Mouse (Mus musculus): Measurements from ENCODE around the gene Sapcd1. TPM values are rescaled to one million over a fixed set of nuclear protein-coding genes. Genes with fewer than 3 reads are reported as not detected.

The Sapcd1 gene
- polyA plus RNA-seq, 1 experiment from 2014 or later = 2.1 TPM

DNA sequence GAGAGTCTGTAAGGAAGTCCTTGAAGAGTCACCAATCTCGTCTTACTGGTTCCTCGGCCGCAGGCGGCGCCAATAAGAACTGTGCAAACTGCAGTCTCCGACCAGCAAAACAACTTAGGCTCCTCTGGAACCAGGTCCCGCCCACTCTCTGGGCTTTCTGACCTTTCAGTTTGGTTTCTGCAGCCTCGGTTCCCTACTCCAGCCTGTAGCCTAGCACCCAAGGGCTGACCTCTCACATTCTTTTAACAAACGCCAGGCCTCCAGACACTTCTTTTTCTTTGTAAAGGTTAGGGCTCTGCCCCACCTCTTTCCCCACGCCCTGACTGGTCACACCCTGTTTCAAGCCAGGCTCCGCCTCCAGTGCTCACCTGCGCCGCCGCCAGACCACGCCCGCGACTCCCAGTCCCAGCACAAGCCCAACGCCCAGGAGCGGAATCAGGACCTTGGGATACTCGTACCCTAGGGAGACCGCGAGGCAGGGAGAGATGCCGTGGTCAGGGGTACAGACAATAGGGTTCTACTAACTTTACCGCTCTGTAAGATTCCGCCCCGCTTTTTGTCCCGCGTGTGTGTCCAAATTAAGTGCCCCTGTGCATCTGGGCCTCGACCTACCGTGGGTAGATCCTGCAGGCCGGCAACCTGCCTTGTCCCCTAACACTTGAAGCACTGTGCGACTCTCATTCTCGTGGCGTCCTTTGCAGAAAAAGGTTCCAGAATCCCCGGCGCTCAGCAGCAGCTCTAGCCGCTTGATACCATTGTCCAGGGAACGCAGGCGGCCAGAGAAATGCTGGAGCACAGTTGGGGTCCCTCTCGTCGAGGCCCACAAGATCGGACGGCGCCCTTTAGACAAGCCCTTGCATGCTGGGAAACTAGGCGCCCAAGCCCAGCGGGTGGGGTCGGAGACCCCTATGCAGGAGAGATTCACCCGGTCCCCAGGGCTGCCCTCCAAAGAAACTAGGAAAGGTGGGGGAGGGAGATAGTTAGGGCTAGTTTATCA, 37.4 kb upstream of the Sapcd1 start, which contains the start of gene Ly6g6c:
Ly6g6c (plus strand) TSS at position 438 of the 997 bp plus-strand sequence.
- Histone ChIP-seq H3K36me3 (ENCODE audit: control insufficient read depth, insufficient read depth, low read length) (peaks cover 9% of the 10 kb centered on the region), H3K9me3 (ENCODE audit: control insufficient read depth, low read length) (no peaks in the 10 kb centered on the region), H3K27ac (ENCODE audit: low read depth, low read length) (no peak within 1 kb of the TSS), H3K27me3 (ENCODE audit: control insufficient read depth, insufficient read depth, low read length) (0 out of 2 replicates have a peak, but pooled peaks cover 6% of the 10 kb centered on the region), H3K4me3 (ENCODE audit: low read depth, low read length) (0 out of 2 replicates have a peak within 1 kb of the TSS, but pooled peaks have one; percentile 1), H3K4me2 (ENCODE audit: low read depth, low read length) (peak within 1 kb of the TSS; percentile 40), H3K4me1 (ENCODE audit: control insufficient read depth, insufficient read depth, low read length) (peaks cover 16% of the 10 kb centered on the region), H3K9ac (replicated peaks; ENCODE audit: low read depth, low read length) (no peak within 1 kb of the TSS)
- ATAC-seq (ENCODE audit: low read depth) = peak; percentile 30; the same call in 1 of the 2 replicates
- WGBS = 2% methylated on average over 48 of the region's 48 CpGs

DNA sequence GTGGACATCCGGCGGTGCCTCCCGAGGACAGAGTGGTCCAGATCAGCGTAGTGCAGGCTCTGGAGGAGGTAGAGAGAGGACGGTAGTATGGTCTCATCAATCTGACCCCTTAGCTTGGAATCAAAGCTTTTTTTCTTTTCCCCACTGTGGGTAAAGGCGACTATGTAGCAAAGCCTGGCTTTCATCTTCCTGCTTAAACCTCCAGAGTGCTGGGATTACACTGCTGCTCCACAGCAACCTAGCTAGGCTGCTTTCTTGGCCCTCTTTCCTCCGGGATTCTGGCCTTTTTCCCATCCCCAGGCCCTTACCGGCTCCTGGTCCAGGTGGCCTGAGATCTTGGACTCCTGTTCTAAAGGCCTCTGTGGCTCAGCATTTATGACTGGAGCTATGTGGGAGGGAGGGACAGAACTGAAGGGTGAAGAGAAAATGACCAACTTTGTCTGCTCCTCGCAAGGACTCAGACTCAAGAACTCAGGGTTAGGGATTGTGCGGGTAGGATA, 36.6 kb upstream of the Sapcd1 start:
- no peaks in the 10 kb centered on the region for H3K9me3 ChIP-seq (ENCODE audit: control insufficient read depth, low read length)
- H3K27me3 ChIP-seq (ENCODE audit: control insufficient read depth, insufficient read depth, low read length) = 0 out of 2 replicates have a peak, but pooled peaks cover 6% of the 10 kb centered on the region
- WGBS = 42% methylated on average over 10 of the region's 10 CpGs
- H3K4me1 ChIP-seq (ENCODE audit: control insufficient read depth, insufficient read depth, low read length) = peaks cover 22% of the 10 kb centered on the region
- no peak for ATAC-seq (ENCODE audit: low read depth)
- no peak overlapping the region for H3K9ac ChIP-seq (replicated peaks; ENCODE audit: low read depth, low read length)
- H3K4me3 ChIP-seq (ENCODE audit: low read depth, low read length) = no peak overlapping the region
- no peak overlapping the region for H3K27ac ChIP-seq (ENCODE audit: low read depth, low read length)
- peak overlapping the region; percentile 40; the same call in 1 of the 2 replicates for H3K4me2 ChIP-seq (ENCODE audit: low read depth, low read length)
- H3K36me3 ChIP-seq (ENCODE audit: control insufficient read depth, insufficient read depth, low read length) = peaks cover 9% of the 10 kb centered on the region

DNA sequence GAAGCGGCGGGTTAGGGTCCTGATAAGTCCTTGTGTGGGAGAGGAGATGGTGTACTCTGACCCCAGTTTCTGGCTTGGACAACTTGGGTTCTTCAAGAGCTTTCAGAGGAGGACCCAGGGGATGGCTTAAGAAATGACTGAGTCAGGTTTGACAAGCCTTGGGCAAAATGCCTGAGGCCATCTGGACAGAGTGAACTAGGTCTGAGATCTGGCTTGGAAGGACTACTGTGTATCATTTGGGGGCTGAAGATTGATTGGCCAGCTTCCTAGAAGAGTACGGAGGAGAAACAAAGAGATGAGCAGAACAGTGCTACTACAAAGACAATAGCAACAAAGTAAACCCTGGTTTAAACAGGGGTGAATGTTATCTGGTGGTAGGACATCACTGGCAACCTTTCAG, 35.6 kb upstream of the Sapcd1 start:
- H3K27me3 ChIP-seq (ENCODE audit: control insufficient read depth, insufficient read depth, low read length) = 0 out of 2 replicates have a peak, but pooled peaks cover 6% of the 10 kb centered on the region
- no peak overlapping the region for H3K9ac ChIP-seq (replicated peaks; ENCODE audit: low read depth, low read length)
- H3K4me2 ChIP-seq (ENCODE audit: low read depth, low read length) = no peak overlapping the region
- no peak overlapping the region for H3K4me3 ChIP-seq (ENCODE audit: low read depth, low read length)
- 82% methylated on average over 3 of the region's 3 CpGs for WGBS
- no peaks in the 10 kb centered on the region for H3K9me3 ChIP-seq (ENCODE audit: control insufficient read depth, low read length)
- H3K36me3 ChIP-seq (ENCODE audit: control insufficient read depth, insufficient read depth, low read length) = peaks cover 9% of the 10 kb centered on the region
- no peak overlapping the region for H3K27ac ChIP-seq (ENCODE audit: low read depth, low read length)
- ATAC-seq (ENCODE audit: low read depth) = no peak
- H3K4me1 ChIP-seq (ENCODE audit: control insufficient read depth, insufficient read depth, low read length) = peaks cover 22% of the 10 kb centered on the region

DNA sequence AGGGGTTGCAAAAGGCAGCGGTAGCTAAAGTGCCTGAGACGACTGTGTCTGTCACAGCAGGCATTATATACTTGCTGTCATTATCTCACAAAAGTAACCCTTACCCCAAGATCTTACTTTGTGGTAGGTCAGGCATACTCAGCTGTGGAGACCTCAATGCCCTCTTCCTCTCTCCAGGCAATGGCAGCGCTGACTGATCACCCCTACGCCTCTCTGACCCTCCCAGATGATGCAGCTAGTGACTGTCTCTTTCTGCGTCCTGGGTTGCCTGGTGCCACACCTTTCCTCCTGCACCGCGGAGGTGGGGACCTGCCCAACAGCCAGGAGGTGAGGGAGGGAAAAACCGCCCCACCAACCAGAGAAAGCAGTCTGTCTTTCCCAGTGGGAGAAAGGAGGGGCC, 33.5 kb upstream of the Sapcd1 start:
- Histone ChIP-seq H3K27me3 (ENCODE audit: control insufficient read depth, insufficient read depth, low read length) (0 out of 2 replicates have a peak, but pooled peaks cover 6% of the 10 kb centered on the region), H3K36me3 (ENCODE audit: control insufficient read depth, insufficient read depth, low read length) (peaks cover 9% of the 10 kb centered on the region), H3K4me3 (ENCODE audit: low read depth, low read length) (no peak overlapping the region), H3K9ac (replicated peaks; ENCODE audit: low read depth, low read length) (no peak overlapping the region), H3K4me1 (ENCODE audit: control insufficient read depth, insufficient read depth, low read length) (peaks cover 22% of the 10 kb centered on the region), H3K9me3 (ENCODE audit: control insufficient read depth, low read length) (no peaks in the 10 kb centered on the region), H3K27ac (ENCODE audit: low read depth, low read length) (no peak overlapping the region), H3K4me2 (ENCODE audit: low read depth, low read length) (no peak overlapping the region)
- WGBS = 83% methylated on average over 8 of the region's 8 CpGs
- no peak for ATAC-seq (ENCODE audit: low read depth)

DNA sequence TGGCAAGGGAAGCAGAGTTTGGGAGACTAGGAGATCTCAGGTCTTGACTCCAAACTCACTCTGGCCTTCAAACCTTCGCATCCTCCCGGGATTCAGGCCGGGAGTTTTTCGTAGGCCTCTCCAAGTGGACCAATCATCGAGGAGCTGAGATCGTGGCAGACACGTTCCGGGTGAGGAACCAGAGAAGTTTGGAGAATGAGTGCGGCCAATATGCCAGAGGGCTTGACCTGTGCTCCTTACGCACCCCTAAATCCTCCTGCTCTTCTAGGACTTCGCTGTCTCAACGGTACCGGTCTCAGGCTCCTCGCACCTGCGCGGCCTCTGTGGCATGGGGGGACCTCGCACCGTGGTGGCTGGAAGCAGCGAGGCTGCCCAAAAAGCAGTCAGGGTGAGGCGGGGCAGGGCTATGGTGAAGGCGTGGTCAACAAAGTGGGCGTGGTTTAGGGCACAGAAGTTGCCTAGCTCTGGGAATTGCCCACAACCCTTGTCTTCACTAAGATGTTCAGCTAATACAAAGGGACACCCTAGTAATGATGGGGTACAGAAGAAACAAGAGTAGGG, 33.0 kb upstream of the Sapcd1 start:
- Histone ChIP-seq H3K4me1 (ENCODE audit: control insufficient read depth, insufficient read depth, low read length) (peaks cover 22% of the 10 kb centered on the region), H3K27ac (ENCODE audit: low read depth, low read length) (no peak overlapping the region), H3K4me3 (ENCODE audit: low read depth, low read length) (peak overlapping the region; percentile 77; the same call in 1 of the 2 replicates), H3K4me2 (ENCODE audit: low read depth, low read length) (peak overlapping the region; percentile 84), H3K9ac (replicated peaks; ENCODE audit: low read depth, low read length) (no peak overlapping the region), H3K36me3 (ENCODE audit: control insufficient read depth, insufficient read depth, low read length) (peaks cover 9% of the 10 kb centered on the region), H3K9me3 (ENCODE audit: control insufficient read depth, low read length) (no peaks in the 10 kb centered on the region), H3K27me3 (ENCODE audit: control insufficient read depth, insufficient read depth, low read length) (0 out of 2 replicates have a peak, but pooled peaks cover 6% of the 10 kb centered on the region)
- WGBS = 51% methylated on average over 22 of the region's 22 CpGs
- no peak for ATAC-seq (ENCODE audit: low read depth)

DNA sequence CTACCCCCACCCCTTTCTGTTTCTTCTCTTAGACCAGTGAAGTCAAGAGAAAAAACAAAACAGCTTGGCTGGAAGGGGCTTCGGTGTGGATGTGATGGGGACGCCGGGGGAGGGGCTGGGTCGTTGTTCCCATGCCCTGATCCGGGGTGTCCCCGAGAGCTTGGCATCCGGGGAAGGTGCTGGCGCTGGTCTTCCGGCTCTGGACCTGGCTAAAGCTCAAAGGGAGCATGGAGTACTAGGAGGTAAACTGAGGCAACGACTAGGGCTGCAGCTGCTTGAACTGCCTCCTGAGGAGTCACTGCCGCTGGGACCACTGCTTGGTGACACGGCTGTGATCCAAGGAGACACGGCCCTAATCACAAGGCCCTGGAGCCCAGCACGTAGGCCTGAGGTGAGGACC, 32.3 kb upstream of the Sapcd1 start:
- WGBS = 22% methylated on average over 14 of the region's 14 CpGs
- Histone ChIP-seq H3K27ac (ENCODE audit: low read depth, low read length) (no peak overlapping the region), H3K4me2 (ENCODE audit: low read depth, low read length) (peak overlapping the region; percentile 84), H3K27me3 (ENCODE audit: control insufficient read depth, insufficient read depth, low read length) (0 out of 2 replicates have a peak, but pooled peaks cover 1% of the 10 kb centered on the region), H3K9ac (replicated peaks; ENCODE audit: low read depth, low read length) (peak overlapping the region; percentile 85), H3K4me1 (ENCODE audit: control insufficient read depth, insufficient read depth, low read length) (peaks cover 18% of the 10 kb centered on the region), H3K9me3 (ENCODE audit: control insufficient read depth, low read length) (no peaks in the 10 kb centered on the region), H3K36me3 (ENCODE audit: control insufficient read depth, insufficient read depth, low read length) (peaks cover 9% of the 10 kb centered on the region), H3K4me3 (ENCODE audit: low read depth, low read length) (peak overlapping the region; percentile 77)
- ATAC-seq (ENCODE audit: low read depth) = 0 out of 2 replicates have a peak, but pooled peaks have one; percentile 0

DNA sequence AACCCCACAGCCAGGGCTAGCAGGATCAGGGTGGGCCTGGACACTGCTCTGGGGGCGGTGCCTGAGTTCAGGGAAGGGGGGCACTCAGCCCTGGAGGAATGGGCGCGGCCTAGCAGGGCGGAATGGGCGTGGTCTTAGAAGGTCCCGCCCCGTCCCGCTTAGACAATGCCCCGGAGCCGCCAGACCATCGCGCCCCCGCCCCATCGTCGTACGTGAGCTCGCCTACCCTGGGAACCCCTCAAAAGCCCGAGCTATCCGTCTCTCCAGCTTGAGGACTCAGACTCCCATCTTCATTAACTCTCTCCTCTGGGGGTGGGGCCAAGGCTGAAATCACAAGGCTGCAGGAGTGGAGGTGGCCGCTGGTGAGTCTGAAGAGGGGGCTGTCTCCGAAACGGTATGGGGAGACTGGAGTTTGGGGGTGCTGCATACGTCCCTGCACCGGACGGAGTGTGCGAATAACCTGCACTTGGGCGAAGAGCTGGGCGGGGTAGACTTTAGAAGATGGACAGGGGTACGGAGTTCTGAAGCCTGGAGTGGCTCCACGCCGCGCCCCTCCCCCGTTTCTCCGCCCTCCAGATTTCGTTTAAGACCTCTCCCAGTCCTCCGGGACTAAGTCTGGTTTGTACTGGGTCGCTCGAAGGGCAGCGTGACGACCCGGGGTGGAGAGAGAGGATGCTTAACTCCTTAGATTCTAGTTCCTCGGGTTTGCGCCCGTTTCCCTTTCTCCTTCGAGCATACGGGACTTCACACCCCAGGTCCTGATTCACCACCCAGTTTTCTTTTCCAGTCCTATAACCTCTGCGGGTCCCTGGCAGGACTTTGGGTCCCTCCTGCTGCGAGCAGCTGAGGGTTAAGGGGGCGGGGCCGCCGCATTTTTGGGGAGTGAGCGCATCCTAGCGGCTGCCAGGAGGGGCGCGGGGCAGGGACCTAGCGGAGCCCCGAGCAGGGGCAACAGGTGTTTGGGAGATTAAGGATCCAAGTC, 31.4 kb upstream of the Sapcd1 start, which contains the start of gene Ddah2:
Ddah2 (plus strand) TSS at position 125 of the 982 bp plus-strand sequence.
- H3K4me1 ChIP-seq (ENCODE audit: control insufficient read depth, insufficient read depth, low read length) = peaks cover 13% of the 10 kb centered on the region
- peak; percentile 90 for ATAC-seq (ENCODE audit: low read depth)
- peak within 1 kb of the TSS; percentile 85 for H3K9ac ChIP-seq (replicated peaks; ENCODE audit: low read depth, low read length)
- under 1% methylated on average over 53 of the region's 57 CpGs for WGBS
- H3K4me2 ChIP-seq (ENCODE audit: low read depth, low read length) = peak within 1 kb of the TSS; percentile 84
- H3K4me3 ChIP-seq (ENCODE audit: low read depth, low read length) = peak within 1 kb of the TSS; percentile 77
- no peaks in the 10 kb centered on the region for H3K27me3 ChIP-seq (ENCODE audit: control insufficient read depth, insufficient read depth, low read length)
- H3K36me3 ChIP-seq (ENCODE audit: control insufficient read depth, insufficient read depth, low read length) = peaks cover 9% of the 10 kb centered on the region
- H3K9me3 ChIP-seq (ENCODE audit: control insufficient read depth, low read length) = no peaks in the 10 kb centered on the region
- H3K27ac ChIP-seq (ENCODE audit: low read depth, low read length) = peak within 1 kb of the TSS; percentile 82

DNA sequence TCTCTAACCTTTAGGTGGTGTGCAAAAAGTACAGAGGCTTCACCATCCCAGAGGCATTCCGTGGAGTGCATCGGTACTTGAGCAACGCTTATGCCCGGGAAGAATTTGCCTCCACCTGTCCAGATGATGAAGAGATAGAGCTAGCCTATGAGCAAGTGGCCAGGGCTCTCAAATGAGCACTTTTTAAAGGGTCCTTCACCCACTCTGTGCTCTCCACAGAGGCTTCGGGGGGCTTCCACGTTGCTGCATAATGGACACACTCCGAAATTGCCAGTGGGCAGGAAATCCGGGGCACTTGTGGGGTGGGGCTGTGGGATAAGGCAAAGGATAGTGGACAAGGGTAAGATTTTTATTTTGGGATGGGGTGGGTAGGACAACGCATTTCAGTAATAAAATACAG, 30.5 kb upstream of the Sapcd1 start:
- peak overlapping the region; percentile 77 for H3K4me3 ChIP-seq (ENCODE audit: low read depth, low read length)
- H3K27me3 ChIP-seq (ENCODE audit: control insufficient read depth, insufficient read depth, low read length) = no peaks in the 10 kb centered on the region
- no peak overlapping the region for H3K9ac ChIP-seq (replicated peaks; ENCODE audit: low read depth, low read length)
- no peaks in the 10 kb centered on the region for H3K9me3 ChIP-seq (ENCODE audit: control insufficient read depth, low read length)
- H3K27ac ChIP-seq (ENCODE audit: low read depth, low read length) = no peak overlapping the region; the same call in 1 of the 2 replicates
- H3K36me3 ChIP-seq (ENCODE audit: control insufficient read depth, insufficient read depth, low read length) = peaks cover 9% of the 10 kb centered on the region
- peak overlapping the region; percentile 84 for H3K4me2 ChIP-seq (ENCODE audit: low read depth, low read length)
- peaks cover 13% of the 10 kb centered on the region for H3K4me1 ChIP-seq (ENCODE audit: control insufficient read depth, insufficient read depth, low read length)
- 70% methylated on average over 9 of the region's 9 CpGs for WGBS
- ATAC-seq (ENCODE audit: low read depth) = peak; percentile 9; the same call in 1 of the 2 replicates

All from neural tube, embryonic 14.5 days (tissue).